Mouse (Mus musculus): ENCODE measurements at regions not wholly inside any gene's neighbourhood (a gene's known extent, or its start where the extent isn't known, plus 50 kb on each side); places are given as distances from the start of the nearest gene placed in this dataset.
A peak's percentile ranks its signal among the peaks of the same experiment; 100 is the strongest.

DNA sequence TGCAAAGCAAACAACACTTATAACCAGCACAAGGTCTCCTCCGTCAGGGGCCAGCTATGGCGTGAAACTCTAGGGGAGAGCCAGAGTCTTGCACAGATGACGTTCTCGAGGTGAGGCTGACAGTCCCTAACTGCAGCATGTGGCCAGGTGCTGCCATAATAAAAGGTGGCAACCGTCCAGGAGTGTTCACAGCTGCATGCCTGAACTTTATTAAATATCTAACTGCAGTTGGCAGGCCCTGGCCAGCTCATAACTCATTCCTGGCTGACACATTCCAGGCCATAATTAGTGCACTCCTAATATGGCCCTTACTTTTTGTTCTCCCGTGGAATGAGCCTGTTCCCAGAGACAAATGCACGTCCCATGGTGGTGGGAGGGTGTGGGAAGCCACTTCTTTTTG is 169.6 kb downstream of the Gas1 start:
- no peak for DNase-seq (ENCODE audit: low spot score in 2 of 2)

GRCm38 (mm10) chr13:60007031-60007430 is 170.1 kb downstream of the Gas1 start:
- no peak for DNase-seq (ENCODE audit: low spot score in 2 of 2)

- no peak for DNase-seq (ENCODE audit: low spot score in 2 of 2)
Observed at GRCm38 (mm10) chr13:60004611-60005010, 172.6 kb downstream of the Gas1 start.

DNA sequence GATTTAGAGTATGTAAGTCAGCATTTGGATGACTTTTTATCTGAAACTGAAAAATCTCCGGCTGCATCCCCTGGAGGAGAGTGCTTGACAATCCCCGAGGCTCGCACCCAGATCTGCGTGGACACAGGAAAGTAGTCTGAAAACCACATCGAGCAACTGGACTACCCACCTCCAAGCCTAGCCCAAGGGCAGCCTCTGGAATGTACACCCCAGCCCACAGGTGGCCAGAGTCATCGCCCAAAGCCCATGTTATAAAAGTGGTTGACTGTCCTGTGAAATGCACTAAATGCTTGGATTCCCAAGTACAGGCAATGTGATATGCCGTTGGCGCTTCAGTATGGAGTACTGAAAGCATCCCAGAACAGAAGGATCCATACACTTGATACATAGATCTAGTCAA is 175.1 kb downstream of the Gas1 start:
- DNase-seq (ENCODE audit: low spot score in 2 of 2): no peak

- DNase-seq (ENCODE audit: low spot score in 2 of 2): no peak
Observed at GRCm38 (mm10) chr13:60001637-60002036, 175.5 kb downstream of the Gas1 start.

DNA sequence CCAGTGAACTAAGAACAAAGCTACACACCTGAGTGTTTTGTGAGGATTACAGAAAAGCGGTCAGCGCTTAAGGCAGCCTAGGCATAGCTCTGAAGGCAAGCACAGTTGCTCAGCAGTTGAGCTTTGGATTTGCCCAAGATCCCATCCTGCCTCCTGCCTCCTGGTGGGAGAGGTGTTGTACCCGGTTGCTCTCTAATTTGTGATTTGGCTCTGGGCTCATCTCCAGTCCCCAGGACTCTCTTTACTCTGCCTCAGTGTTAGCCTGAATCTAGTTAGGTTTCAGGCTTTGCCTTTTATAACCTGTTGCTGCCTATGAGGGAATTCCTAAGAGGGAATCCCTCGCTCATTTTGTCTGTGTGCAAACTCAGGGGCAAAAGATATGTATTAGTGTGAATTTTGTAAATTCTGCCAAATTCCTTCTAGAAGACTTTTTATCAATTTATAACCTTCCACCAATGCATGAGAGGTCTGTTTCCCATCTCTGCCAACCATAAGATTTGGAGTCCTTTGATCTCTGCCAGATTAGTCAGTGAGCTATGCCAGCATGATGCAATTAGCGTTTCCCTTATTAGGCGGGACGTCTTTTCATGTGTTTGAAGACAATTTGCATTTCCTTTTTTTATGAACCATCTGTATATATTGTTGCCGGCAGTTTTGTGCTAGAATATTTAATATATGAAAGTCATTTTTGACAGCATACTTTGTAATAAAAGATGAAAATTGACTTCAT is 176.4 kb downstream of the Gas1 start:
- DNase-seq (ENCODE audit: low spot score in 2 of 2): peak in 1 of 2 experiments; percentile 51

DNA sequence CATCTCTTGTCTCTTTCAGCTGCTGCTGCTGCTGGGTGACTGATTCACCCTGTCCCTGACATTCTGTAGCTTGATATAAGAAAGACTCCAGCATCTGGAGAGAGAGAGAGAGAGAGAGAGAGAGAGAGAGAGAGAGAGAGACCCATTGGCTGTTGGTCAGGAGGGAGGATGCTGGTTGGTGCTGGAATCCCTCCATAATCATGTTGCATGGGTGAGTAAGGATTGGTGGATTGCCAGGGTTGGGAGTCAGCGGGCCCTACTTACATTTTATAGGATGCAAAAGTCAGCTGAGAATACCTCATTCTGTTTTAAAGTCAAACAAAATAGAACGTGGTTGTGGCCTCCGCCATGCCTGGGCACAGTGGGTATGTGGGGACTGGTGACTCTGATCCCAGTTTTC is 174.5 kb upstream of the Tut7 start:
- DNase-seq (ENCODE audit: low spot score in 2 of 2): no peak

DNA sequence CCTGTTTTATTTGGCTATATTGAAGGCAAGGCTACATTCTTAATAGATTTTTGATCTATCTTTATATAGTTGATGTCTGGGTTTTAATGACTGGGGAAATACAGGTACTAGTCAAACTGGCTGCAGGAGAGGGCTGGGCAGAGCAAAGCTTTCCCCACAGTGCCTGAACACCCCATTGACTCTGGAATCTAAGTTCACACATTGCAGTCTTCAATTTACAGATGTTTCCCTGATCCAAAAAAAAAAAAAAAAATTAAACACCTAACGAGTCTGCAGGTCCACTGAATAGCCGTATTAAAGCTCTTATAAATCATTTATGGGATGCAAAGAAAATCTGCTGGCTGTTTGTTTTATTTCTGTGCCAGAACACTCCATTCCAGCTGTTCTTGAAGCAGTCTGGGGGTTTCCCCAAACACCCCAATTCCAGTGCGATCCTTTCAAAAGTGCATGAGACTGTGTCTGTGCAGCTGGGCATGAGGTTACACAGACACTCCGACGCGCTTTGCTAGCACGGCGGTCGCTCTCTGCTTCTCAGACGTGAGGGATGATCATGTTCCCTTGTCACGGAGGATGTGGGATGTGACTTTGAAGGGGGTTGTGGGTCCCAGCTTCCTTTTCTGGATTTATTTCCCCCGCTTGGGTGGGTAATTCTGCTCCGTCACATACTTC is 173.3 kb upstream of the Tut7 start:
- no peak for DNase-seq (ENCODE audit: low spot score in 2 of 2)

GRCm38 (mm10) chr13:59992780-59993501 is 170.0 kb upstream of the Tut7 start:
- no peak for DNase-seq (ENCODE audit: low spot score in 2 of 2)

- DNase-seq (ENCODE audit: low spot score in 2 of 2): no peak
Observed at GRCm38 (mm10) chr13:59992346-59992745, 169.4 kb upstream of the Tut7 start.

GRCm38 (mm10) chr13:59990402-59991280 is 167.7 kb upstream of the Tut7 start:
- no peak for DNase-seq (ENCODE audit: low spot score in 2 of 2)

GRCm38 (mm10) chr13:59988393-59988965 is 165.5 kb upstream of the Tut7 start:
- no peak for DNase-seq (ENCODE audit: low spot score in 2 of 2)

- DNase-seq (ENCODE audit: low spot score in 2 of 2): no peak
Observed at GRCm38 (mm10) chr13:59976425-59976824, 153.5 kb upstream of the Tut7 start.

- no peak for DNase-seq (ENCODE audit: low spot score in 2 of 2)
Observed at GRCm38 (mm10) chr13:59972093-59972427, 149.1 kb upstream of the Tut7 start.

GRCm38 (mm10) chr13:59971231-59972092 is 148.5 kb upstream of the Tut7 start:
- peak; percentile 17 to 40 for DNase-seq (ENCODE audit: low spot score in 2 of 2)

DNA sequence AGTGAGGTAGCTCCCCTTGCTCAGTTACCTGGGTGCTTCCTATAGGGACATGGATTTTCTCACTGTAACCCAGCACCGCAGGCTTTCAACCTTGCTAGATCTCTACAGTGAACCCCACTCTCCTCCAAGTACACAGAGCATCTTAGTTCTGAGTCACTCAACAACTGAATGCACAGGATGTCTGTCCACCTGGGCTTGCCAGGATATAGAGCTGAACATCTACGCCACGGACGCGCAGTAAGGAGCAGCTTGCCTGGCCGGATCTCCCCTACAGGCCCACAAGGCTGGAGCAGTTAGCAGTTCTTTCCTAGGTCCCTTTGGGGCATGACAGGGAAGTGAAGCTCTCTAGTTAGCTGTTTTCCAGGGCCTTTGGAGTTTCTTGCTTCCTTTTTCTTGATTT is 147.5 kb upstream of the Tut7 start:
- no peak for DNase-seq (ENCODE audit: low spot score in 2 of 2)

GRCm38 (mm10) chr13:59969484-59969883 is 146.5 kb upstream of the Tut7 start:
- DNase-seq (ENCODE audit: low spot score in 2 of 2): no peak

DNA sequence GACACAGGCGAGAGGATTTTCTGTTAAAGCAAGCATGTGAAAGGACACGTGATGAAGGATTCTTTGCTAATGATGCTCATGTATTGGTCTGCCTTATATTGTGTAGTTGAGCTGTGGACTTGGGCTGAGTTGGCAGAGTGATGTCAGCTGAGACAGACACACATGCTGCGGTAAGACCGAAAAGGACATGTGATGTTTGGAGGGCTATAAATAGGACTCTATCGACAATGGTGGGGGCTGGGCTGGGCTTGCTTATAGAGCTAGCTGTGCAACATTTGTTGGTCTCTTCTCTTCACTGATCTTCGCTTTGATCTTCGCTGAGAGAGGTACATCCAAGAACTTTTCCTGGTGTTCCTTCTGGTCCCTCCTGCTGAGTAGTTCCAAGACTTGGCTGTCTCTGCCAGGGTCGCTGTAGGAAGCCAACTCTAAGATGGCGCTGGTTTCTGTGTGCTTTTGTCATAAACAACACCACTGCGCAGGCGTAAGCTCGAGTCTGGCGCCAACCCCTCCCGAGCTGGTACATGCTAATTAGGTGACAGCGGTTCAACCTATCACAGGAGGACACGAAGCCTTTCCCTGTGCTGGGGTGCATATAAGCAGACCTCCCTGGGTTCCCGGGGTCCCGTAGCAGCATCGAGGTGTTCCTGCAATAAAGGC is 145.8 kb upstream of the Tut7 start:
- DNase-seq (ENCODE audit: low spot score in 2 of 2): peak in 1 of 2 experiments; percentile 24

DNA sequence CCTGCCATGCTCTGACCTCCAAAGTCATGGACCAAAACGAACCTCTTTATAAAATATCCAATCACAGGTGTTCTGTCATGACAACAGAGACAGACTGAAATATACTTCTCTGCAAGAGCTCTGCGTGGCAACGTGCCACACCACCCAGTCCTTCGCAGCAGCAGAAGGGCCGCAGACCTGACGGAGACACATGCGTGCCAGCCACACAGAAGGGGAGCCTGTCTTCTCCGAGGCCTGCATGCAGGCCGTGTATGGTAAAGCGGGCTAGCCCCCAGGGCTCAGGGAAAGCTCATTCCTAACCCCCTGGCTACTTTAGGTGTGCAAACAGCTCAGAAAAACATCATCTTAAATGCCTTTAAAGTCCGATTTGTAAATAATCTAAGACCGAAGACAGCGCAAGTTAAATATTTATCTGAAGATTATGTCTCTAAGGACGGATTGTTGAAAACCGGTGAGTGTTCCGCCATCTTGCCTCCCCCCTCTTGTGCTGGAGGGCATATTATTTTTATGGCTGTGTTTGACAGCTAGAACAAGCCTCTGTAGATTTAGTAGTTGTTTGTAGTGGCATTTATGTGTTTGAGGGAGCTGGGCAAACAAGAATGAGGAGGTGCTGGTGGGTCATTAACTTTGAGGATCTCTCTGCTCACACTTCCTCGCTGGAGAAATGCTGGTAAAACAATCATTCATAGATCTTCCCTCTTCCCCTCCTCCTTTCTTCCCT is 143.7 kb upstream of the Tut7 start:
- no peak for DNase-seq (ENCODE audit: low spot score in 2 of 2)

All from layer of hippocampus, postnatal 14 days (tissue).